Comparison of ENCODE assay signal across 8 mouse cellular contexts in the genomic region with DNA sequence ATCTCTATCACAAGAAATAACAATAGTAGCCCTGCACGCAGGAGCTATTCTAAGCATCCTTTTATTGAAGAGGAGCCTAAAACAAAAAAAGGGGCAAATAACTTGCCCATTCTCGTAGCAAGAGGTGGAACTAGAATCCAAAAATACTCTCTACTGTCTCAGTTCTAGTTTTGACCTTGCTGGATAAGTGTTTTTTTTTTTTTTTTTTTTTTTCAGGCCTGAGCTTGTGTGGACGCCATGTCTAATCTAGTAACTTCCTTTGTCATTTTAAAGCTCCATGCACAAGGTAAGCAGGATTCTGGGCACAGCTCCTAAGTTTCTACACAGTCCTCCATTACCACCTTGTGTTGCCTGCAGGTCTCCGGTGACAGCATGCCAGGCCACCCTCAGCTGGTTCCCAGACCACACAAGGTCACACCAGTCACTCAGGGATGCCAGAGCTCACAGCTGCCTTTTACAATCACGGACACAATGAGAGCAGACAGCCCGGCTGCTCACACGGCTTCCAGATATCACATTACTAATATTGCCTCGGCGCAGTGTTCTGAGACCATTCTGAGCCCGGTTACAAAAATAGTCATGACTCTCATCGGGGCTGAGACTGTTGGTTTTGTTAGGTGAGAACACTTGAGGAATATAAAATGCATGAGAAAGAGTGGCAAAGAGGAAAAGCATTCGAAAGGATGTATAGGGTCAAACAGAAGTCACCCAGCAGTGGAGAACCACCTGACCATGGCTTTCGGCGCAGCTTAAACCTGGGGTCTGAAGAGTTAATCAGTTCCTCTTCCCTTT.
DNase-seq lines count a peak whose midpoint lies in the region; ATAC-seq lines count a peak whose summit lies in the region.

No protein-coding gene starts in this region.

- DNase-seq in adrenal gland, adult 8-10 months = peak; percentile 24
- DNase-seq in cerebellum, postnatal 10 days = peak; percentile 33 to 40
- DNase-seq in gastrocnemius, adult 8-10 months (ENCODE audit: low spot score in 2 of 2) = peak; percentile 23 to 52
- DNase-seq in liver, embryonic 11.5 days (ENCODE audit: low spot score) = no peak
- DNase-seq in thymus, adult 18-20 months = no peak
- no peak for DNase-seq in thymus, postnatal 36 days

- H3K4me1 ChIP-seq in hindbrain, embryonic 15.5 days (replicated peaks) = peaks cover 11% of the 10 kb centered on the region
- 0 out of 2 replicates have a peak, but pooled peaks cover 2% of the 10 kb centered on the region for H3K4me1 ChIP-seq in liver, embryonic 11.5 days (replicated peaks; ENCODE audit: control insufficient read depth, insufficient read depth, low read length)
- H3K4me1 ChIP-seq in stomach, embryonic 14.5 days (ENCODE audit: control insufficient read depth, insufficient read depth, low read length) = 0 out of 2 replicates have a peak, but pooled peaks cover 4% of the 10 kb centered on the region

- peak overlapping the region; percentile 24; the same call in 1 of the 2 replicates for H3K9ac ChIP-seq in hindbrain, embryonic 15.5 days
- H3K9ac ChIP-seq in liver, embryonic 11.5 days (ENCODE audit: low read depth, low read length) = no peak overlapping the region
- no peak overlapping the region for H3K9ac ChIP-seq in stomach, embryonic 14.5 days (replicated peaks; ENCODE audit: low read depth, low read length)

- H3K4me3 ChIP-seq in hindbrain, embryonic 15.5 days = peak overlapping the region; percentile 31
- H3K4me3 ChIP-seq in liver, embryonic 11.5 days (ENCODE audit: low read depth, low read length) = no peak overlapping the region
- H3K4me3 ChIP-seq in stomach, embryonic 14.5 days (ENCODE audit: low read depth, low read length) = peak overlapping the region; percentile 27

- H3K27ac ChIP-seq in hindbrain, embryonic 15.5 days (replicated peaks) = peak overlapping the region; percentile 69
- no peak overlapping the region for H3K27ac ChIP-seq in liver, embryonic 11.5 days (ENCODE audit: low read depth, low read length)
- H3K27ac ChIP-seq in stomach, embryonic 14.5 days (ENCODE audit: low read length) = no peak overlapping the region

- WGBS in hindbrain, embryonic 15.5 days = 39% methylated on average over 14 of the region's 14 CpGs
- WGBS in liver, embryonic 11.5 days = 62% methylated on average over 14 of the region's 14 CpGs
- 45% methylated on average over 14 of the region's 14 CpGs for WGBS in stomach, embryonic 14.5 days

- no peaks in the 10 kb centered on the region for H3K9me3 ChIP-seq in hindbrain, embryonic 15.5 days
- H3K9me3 ChIP-seq in liver, embryonic 11.5 days (ENCODE audit: control insufficient read depth, low read length) = no peaks in the 10 kb centered on the region
- no peaks in the 10 kb centered on the region for H3K9me3 ChIP-seq in stomach, embryonic 14.5 days (ENCODE audit: control insufficient read depth, low read depth, low read length)

- ATAC-seq in hindbrain, embryonic 15.5 days (ENCODE audit: low FRiP score, low read depth) = peak; percentile 35; the same call in 1 of the 2 replicates
- ATAC-seq in liver, embryonic 11.5 days (replicated peaks; ENCODE audit: low FRiP score) = no peak
- ATAC-seq in stomach, embryonic 14.5 days (ENCODE audit: insufficient number of reproducible peaks, insufficient read depth, low FRiP score, low read depth) = no peak

- H3K27me3 ChIP-seq in hindbrain, embryonic 15.5 days = no peaks in the 10 kb centered on the region
- no peaks in the 10 kb centered on the region for H3K27me3 ChIP-seq in liver, embryonic 11.5 days (replicated peaks; ENCODE audit: control insufficient read depth, insufficient read depth, low read length)
- H3K27me3 ChIP-seq in stomach, embryonic 14.5 days (ENCODE audit: control insufficient read depth, insufficient read depth, low read length) = no peaks in the 10 kb centered on the region

- peak overlapping the region; percentile 51 for H3K4me2 ChIP-seq in hindbrain, embryonic 15.5 days
- peak overlapping the region; percentile 56; the same call in 1 of the 2 replicates for H3K4me2 ChIP-seq in liver, embryonic 11.5 days
- H3K4me2 ChIP-seq in stomach, embryonic 14.5 days (replicated peaks; ENCODE audit: low read depth, low read length) = peak overlapping the region; percentile 46

- H3K36me3 ChIP-seq in hindbrain, embryonic 15.5 days = no peaks in the 10 kb centered on the region
- no peaks in the 10 kb centered on the region for H3K36me3 ChIP-seq in liver, embryonic 11.5 days (ENCODE audit: control insufficient read depth, insufficient read depth, low read length)
- H3K36me3 ChIP-seq in stomach, embryonic 14.5 days (ENCODE audit: control insufficient read depth, insufficient read depth, low read length) = no peaks in the 10 kb centered on the region

Comparison
In these comparisons a context has a peak if more than half of its experiments do, and no peak if none do; other contexts are left out.
1. DNase-seq: peak in adrenal gland, adult 8-10 months (single experiment), cerebellum, postnatal 10 days (2 of 2) and gastrocnemius, adult 8-10 months (2 of 2); none in liver, embryonic 11.5 days (single experiment), thymus, adult 18-20 months (0 of 2) and thymus, postnatal 36 days (0 of 2).
2. Peak in every context shown above with its lines, with median percentiles within 50 percentile points of each other: H3K4me2 ChIP-seq.